Mouse (Mus musculus) neural tube, embryonic 14.5 days (tissue): ENCODE measurements around the gene Prrt3. TPM values are rescaled to one million over a fixed set of nuclear protein-coding genes. Genes with fewer than 3 reads are reported as not detected.
A peak's percentile ranks its signal among the peaks of the same experiment; 100 is the strongest.

Experiments used
- ATAC-seq: fragments of 200-750 bp; cut with Nextera tagmentation; 2 replicates; pipeline ENCODE4 v1.8.0; 2017; ENCODE audit warnings: low read depth, mild to moderate bottlenecking, moderate TSS enrichment, moderate library complexity
- H3K27ac ChIP-seq: fragments of 300-500 bp; sonication (generic); 2 replicates; pipeline ENCODE4 v1.5.1; 2014; ENCODE audit warnings: low read depth, mild to moderate bottlenecking, control low read depth, low read length, moderate library complexity, mixed read lengths
- H3K27me3 ChIP-seq: fragments of 300-500 bp; sonication (generic); 2 replicates; pipeline ENCODE4 v1.6.1; 2014; ENCODE audit warnings: low read length; ENCODE audit not compliant: control insufficient read depth, insufficient read depth
- H3K36me3 ChIP-seq: fragments of 300-500 bp; sonication (generic); 2 replicates; pipeline ENCODE4 v1.6.1; 2014; ENCODE audit warnings: low read length, mixed read lengths; ENCODE audit not compliant: control insufficient read depth, insufficient read depth
- H3K4me1 ChIP-seq: fragments of 300-500 bp; sonication (generic); 2 replicates; pipeline ENCODE4 v1.6.1; 2014; ENCODE audit warnings: low read length; ENCODE audit not compliant: control insufficient read depth, insufficient read depth
- H3K4me2 ChIP-seq: fragments of 300-500 bp; sonication (generic); 2 replicates; pipeline ENCODE4 v1.6.1; 2014; ENCODE audit warnings: mild to moderate bottlenecking, low read depth, low read length, control low read depth
- H3K4me3 ChIP-seq: fragments of 300-500 bp; sonication (generic); 2 replicates; pipeline ENCODE4 v1.5.1; 2014; ENCODE audit warnings: low read depth, low read length, control low read depth, mixed read lengths
- H3K9ac ChIP-seq: fragments of 300-500 bp; sonication (generic); replicated peaks from 2 replicates; pipeline ENCODE4 v1.6.1; 2014; ENCODE audit warnings: low read depth, mild to moderate bottlenecking, control low read depth, low read length, mixed read lengths
- H3K9me3 ChIP-seq: fragments of 300-500 bp; sonication (generic); 2 replicates; pipeline ENCODE4 v1.6.1; 2016; ENCODE audit warnings: low read length; ENCODE audit not compliant: control insufficient read depth
- WGBS: fragments of 180-500 bp; shearing (Covaris S2); extraction: QIAGEN DNeasy Blood & Tissue Kit; methylation state at CpG from one replicate; pipeline ENCODE4 v1.1.7; 2014; 5-methylcytosine and 5-hydroxymethylcytosine counted together
- polyA plus RNA-seq: library from polyadenylated mRNA; unstranded; fragments of >200 nt; fragmentation: Nextera tagmentation; extraction: Ambion mirVana; gene quantifications from 2 replicates; pipeline ENCODE4 v1.2.1, GENCODE M21; 2014

Gene Prrt3
- polyA plus RNA-seq, 1 experiment from 2014 or later = 9.1 TPM

DNA sequence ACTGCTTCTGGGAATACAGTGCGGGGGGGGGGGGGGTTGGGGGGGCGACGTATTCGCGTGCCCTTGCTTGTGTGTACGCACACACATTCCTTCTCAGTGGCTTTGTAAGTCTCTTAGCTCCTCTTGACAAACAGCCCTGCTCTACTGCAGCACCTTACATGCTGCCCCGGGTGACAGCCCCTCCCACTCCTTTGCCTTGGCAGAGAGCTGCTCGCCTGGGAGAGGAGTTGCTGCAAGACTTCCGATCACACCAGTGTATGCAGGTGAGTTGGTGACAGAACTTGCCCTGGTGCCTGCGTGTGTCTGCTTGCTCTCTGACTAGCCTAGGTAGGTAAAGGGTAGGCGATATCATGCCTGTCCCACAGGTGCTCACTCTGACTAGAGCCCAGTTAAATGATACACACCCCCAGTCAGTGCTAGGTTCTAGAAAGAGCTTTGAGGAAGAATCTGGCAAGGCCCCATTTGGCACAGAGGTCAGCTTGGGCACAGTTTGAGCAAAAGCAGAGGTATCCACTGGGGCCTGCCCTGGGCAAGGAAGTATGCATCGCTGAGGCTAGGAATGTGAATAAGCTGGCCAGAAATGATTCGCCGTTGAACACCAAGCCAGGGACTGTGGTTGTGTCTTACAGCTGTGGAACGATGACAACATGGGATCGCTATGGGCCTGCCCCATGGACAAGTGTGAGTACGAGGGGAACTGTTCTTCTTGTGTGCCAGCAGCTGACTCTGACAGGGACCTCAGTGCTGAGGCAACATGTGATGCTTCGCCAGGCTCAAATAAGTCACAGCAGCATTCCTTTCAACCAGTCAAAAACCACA is 21.0 kb downstream of the Prrt3 start:
- no peak for ATAC-seq
- Histone ChIP-seq H3K27ac (no peak overlapping the region), H3K36me3 (no peaks in the 10 kb centered on the region), H3K4me3 (no peak overlapping the region), H3K9me3 (no peaks in the 10 kb centered on the region), H3K4me1 (peaks cover 11% of the 10 kb centered on the region; the same call in 1 of the 2 replicates), H3K9ac (no peak overlapping the region), H3K27me3 (no peaks in the 10 kb centered on the region), H3K4me2 (no peak overlapping the region)
- 65% methylated on average over 18 of the region's 18 CpGs for WGBS

DNA sequence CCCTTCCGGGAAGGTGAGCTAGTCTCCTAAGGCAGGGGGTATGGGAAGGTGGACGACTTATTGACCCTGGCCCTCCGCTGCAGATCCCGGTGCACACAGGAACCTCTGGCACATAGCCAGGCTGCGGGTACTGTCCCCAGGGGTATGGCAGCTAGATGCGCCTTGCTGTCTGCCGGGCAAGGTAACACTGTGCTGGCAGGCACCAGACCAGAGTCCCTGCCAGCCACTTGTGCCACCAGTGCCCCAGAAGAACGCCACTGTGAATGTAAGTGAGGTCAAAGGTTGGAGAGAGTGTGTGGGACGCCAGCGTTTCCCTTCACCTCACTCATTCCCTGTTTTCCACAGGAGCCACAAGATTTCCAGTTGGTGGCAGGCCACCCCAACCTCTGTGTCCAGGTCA is 22.8 kb downstream of the Prrt3 start:
- WGBS = 84% methylated on average over 10 of the region's 10 CpGs
- Histone ChIP-seq H3K4me1 (peaks cover 2% of the 10 kb centered on the region; the same call in 1 of the 2 replicates), H3K27ac (no peak overlapping the region), H3K9ac (no peak overlapping the region), H3K4me3 (no peak overlapping the region), H3K27me3 (no peaks in the 10 kb centered on the region), H3K36me3 (no peaks in the 10 kb centered on the region), H3K9me3 (no peaks in the 10 kb centered on the region), H3K4me2 (no peak overlapping the region)
- no peak for ATAC-seq

DNA sequence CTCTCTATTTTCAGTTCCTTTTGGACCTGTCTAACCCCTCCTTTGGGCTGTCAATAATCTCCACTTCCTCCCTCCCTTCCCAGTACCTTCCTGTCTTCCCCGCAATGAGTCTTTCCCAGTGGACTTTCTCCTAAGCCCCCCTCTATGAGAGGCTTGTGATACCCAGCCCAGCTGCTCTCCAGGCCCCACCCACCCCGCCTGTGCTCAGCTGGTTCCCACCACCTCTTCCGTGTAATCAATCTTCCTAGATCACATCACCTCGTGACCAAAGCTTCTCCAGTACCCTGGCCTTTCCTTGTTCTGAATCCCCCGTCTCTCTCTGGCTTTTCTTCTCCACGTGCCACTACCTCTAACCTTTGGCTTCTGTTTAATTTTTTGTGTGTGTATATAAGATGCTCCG is 24.4 kb downstream of the Prrt3 start:
- 30% methylated on average over 7 of the region's 7 CpGs for WGBS
- Histone ChIP-seq H3K36me3 (no peaks in the 10 kb centered on the region), H3K27me3 (no peaks in the 10 kb centered on the region), H3K27ac (no peak overlapping the region), H3K9ac (no peak overlapping the region), H3K4me2 (no peak overlapping the region), H3K9me3 (no peaks in the 10 kb centered on the region), H3K4me3 (no peak overlapping the region), H3K4me1 (no peaks in the 10 kb centered on the region)
- ATAC-seq = no peak

DNA sequence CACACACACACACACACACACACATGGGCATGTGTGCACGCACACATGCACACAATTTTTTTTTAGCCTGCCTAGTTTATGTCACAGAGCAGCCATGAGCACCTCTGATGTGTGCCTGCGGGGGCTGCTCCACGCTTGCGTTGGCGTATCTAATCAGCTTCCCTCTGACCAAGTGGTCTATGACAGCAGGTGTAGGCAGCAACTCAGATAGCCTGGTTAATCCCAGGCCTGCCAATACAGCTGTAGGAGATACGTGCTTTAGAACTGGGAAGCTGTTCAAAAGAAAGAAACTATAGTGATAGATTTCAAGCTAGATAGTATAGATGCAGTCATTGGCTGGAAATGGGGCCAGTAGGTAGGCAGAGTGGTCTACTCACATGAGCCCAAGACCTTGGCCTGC is 28.0 kb downstream of the Prrt3 start:
- Histone ChIP-seq H3K27ac (no peak overlapping the region), H3K9ac (no peak overlapping the region), H3K4me2 (no peak overlapping the region), H3K4me1 (peaks cover 4% of the 10 kb centered on the region; the same call in 1 of the 2 replicates), H3K36me3 (no peaks in the 10 kb centered on the region), H3K4me3 (no peak overlapping the region), H3K27me3 (peaks cover 4% of the 10 kb centered on the region), H3K9me3 (no peaks in the 10 kb centered on the region)
- no peak for ATAC-seq
- WGBS = 83% methylated on average over 6 of the region's 6 CpGs

DNA sequence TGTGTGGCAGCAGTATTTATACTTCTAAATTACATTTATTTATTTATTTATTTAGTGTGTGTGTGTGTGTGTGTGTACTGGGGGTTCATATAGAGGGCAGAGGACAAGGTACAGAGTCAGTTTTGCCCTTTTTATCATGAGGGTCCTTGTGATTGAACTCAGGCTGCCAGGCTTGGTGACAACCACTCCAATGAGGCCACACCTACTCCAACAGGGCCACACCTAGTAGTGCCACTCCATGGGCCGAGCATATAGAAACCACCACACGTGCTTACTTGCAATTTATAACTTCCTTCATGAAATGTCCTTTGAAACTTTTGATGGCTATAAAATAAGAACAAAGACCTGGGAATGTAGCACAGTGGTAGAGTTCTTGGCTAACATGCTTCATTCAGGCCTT is 28.5 kb downstream of the Prrt3 start:
- Histone ChIP-seq H3K27ac (no peak overlapping the region), H3K9me3 (no peaks in the 10 kb centered on the region), H3K9ac (no peak overlapping the region), H3K4me2 (no peak overlapping the region), H3K4me3 (no peak overlapping the region), H3K4me1 (peaks cover 4% of the 10 kb centered on the region; the same call in 1 of the 2 replicates), H3K27me3 (peaks cover 4% of the 10 kb centered on the region), H3K36me3 (no peaks in the 10 kb centered on the region)
- WGBS = 80% methylated on average over 2 of the region's 2 CpGs
- no peak for ATAC-seq

DNA sequence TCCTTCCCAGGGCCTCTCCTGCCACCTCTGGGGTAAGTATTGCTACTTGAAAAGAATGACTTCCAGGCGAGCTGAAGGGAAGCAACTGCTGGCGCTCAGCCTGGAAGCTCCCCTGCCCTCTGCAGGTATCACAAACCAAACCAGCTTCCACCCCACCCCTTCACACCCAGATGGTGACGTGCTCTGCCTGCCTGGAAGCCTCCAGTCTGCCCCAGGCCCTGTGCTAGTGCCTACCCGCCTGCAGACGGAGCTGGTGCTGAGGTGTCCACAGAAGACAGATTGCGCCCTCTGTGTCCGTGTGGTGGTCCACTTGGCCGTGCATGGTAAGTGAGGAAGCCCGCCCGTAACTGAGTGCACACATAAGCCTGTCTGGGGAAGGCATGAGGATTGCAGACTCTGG is 29.7 kb downstream of the Prrt3 start:
- Histone ChIP-seq H3K27ac (no peak overlapping the region), H3K4me2 (no peak overlapping the region), H3K9me3 (no peaks in the 10 kb centered on the region), H3K9ac (no peak overlapping the region), H3K27me3 (peaks cover 4% of the 10 kb centered on the region), H3K36me3 (no peaks in the 10 kb centered on the region), H3K4me1 (peaks cover 4% of the 10 kb centered on the region; the same call in 1 of the 2 replicates), H3K4me3 (no peak overlapping the region)
- 65% methylated on average over 10 of the region's 10 CpGs for WGBS
- ATAC-seq = no peak

DNA sequence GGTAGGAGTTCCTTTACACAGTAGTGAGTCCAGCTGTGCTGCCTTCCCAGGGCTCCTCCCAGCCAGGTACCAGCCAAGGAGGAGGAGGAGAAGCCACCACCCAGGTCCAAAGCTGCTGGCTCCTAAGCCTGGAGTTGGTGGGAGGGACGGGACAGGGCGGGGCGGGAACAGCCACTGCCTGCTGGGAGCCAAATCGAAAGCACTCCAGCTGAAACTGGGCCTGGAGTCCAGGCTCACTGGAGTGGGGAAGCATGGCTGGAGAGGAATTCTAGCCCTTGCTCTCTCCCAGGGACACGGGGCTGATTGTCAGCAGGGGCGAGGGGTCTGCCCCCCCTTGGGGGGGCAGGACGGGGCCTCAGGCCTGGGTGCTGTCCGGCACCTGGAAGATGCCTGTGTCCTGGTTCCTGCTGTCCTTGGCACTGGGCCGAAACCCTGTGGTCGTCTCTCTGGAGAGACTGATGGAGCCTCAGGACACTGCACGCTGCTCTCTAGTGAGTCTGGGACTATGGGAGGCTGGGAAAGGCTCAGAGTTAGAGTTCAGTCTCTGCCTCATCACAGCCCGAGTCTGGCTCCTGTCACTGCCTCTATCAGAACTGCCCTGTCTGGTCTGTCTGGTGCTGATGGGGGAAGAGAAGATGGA is 30.3 kb downstream of the Prrt3 start, which contains the start of gene Il17rc:
Il17rc (plus strand) TSS at position 131 of the 640 bp plus-strand sequence.
- Histone ChIP-seq H3K36me3 (no peaks in the 10 kb centered on the region), H3K9me3 (no peaks in the 10 kb centered on the region), H3K27me3 (peaks cover 4% of the 10 kb centered on the region), H3K27ac (no peak within 1 kb of the TSS), H3K9ac (0 out of 2 replicates have a peak within 1 kb of the TSS, but pooled peaks have one; percentile 16), H3K4me3 (no peak within 1 kb of the TSS), H3K4me1 (peaks cover 4% of the 10 kb centered on the region; the same call in 1 of the 2 replicates), H3K4me2 (peak within 1 kb of the TSS; percentile 6; the same call in 1 of the 2 replicates)
- 23% methylated on average over 12 of the region's 12 CpGs for WGBS
- ATAC-seq = no peak

DNA sequence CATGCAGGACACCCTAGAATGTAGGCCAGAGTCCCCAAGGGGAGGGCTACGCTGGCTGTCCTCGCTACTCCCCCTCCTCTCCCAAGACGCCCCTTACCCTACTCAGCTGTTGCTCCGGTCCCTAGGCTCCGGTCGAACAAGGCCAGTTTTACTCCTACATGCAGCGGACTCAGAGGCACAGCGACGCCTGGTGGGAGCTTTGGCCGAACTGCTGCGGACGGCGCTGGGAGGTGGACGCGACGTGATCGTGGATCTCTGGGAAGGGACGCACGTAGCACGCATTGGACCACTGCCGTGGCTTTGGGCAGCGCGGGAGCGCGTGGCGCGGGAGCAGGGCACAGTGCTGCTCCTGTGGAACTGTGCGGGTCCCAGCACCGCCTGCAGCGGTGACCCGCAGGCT is 32.3 kb downstream of the Prrt3 start:
- H3K9me3 ChIP-seq = no peaks in the 10 kb centered on the region

DNA sequence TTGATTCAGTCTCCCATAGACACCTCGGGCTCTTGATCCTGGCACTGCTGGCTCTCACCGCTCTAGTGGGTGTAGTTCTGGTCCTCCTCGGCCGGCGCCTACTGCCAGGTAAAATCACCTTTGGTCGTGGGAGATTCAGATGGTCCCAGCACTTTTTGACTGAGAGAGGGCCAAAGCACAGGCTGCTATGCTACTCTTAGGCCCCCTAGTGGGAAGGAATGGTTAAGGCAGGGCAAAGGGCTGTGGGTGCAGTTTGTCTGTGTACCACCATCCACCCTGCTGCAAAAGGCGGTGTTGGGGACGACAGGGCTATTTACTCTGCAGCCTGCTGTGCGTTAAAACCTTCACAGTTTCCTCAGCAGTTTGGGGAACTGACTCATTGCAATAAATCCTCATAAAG is 32.7 kb downstream of the Prrt3 start:
- H3K4me1 ChIP-seq = peaks cover 4% of the 10 kb centered on the region; the same call in 1 of the 2 replicates
- 9% methylated on average over 9 of the region's 9 CpGs for WGBS
- H3K4me2 ChIP-seq = peak overlapping the region; percentile 49
- no peak overlapping the region; the same call in 1 of the 2 replicates for H3K27ac ChIP-seq
- no peaks in the 10 kb centered on the region for H3K36me3 ChIP-seq
- H3K9ac ChIP-seq = 0 out of 2 replicates have a peak overlapping the region, but pooled peaks have one; percentile 11
- ATAC-seq = peak; percentile 68; the same call in 1 of the 2 replicates
- peaks cover 4% of the 10 kb centered on the region for H3K27me3 ChIP-seq
- no peaks in the 10 kb centered on the region for H3K9me3 ChIP-seq
- peak overlapping the region; percentile 32 for H3K4me3 ChIP-seq

More for the DNA sequence above, 32.3 kb downstream of the Prrt3 start:
- peak overlapping the region; percentile 49 for H3K4me2 ChIP-seq
- H3K4me3 ChIP-seq = peak overlapping the region; percentile 32
- ATAC-seq = peak; percentile 76
- no peaks in the 10 kb centered on the region for H3K36me3 ChIP-seq
- H3K4me1 ChIP-seq = peaks cover 4% of the 10 kb centered on the region; the same call in 1 of the 2 replicates
- H3K27ac ChIP-seq = no peak overlapping the region; the same call in 1 of the 2 replicates
- H3K9ac ChIP-seq = 0 out of 2 replicates have a peak overlapping the region, but pooled peaks have one; percentile 11
- H3K27me3 ChIP-seq = peaks cover 4% of the 10 kb centered on the region
- WGBS = under 1% methylated on average over 31 of the region's 31 CpGs
